Comparison of ENCODE assay signal across 8 mouse cellular contexts in genomic region chr11:69094697-69095429, GRCm38 (mm10). TPM values are rescaled to one million over a fixed set of nuclear protein-coding genes. Genes with fewer than 3 reads are reported as not detected.
DNase-seq lines count a peak whose midpoint lies in the region; ATAC-seq and TF ChIP-seq lines count a peak whose summit lies in the region.

Per1 (plus strand) TSS chr11:69095217.

- CTCF ChIA-PET in Patski (lab: Charles Lee), result interaction anchor here (1.0 to 2.3 kb wide), 9 partner anchors 15 to 162 kb away, joined by 3 to 5 read pairs (median 4); partner anchors contain the start of gene 9130213A22Rik

- H3K4me1 ChIP-seq in hindbrain, embryonic 13.5 days (replicated peaks), result peaks cover 76% of the 10 kb centered on the region

- TF ChIP-seq CTCF in Patski (IDR thresholded peaks at IDR 0.05), result no peak

- peaks cover 26% of the 10 kb centered on the region for H3K36me3 ChIP-seq in hindbrain, embryonic 13.5 days

- peak; percentile 60 for ATAC-seq in Patski
- ATAC-seq in hindbrain, embryonic 13.5 days (ENCODE audit: low FRiP score), result peak; percentile 92

- in situ Hi-C loops in Patski (cut with MboI; ENCODE audit: low pct_unique_long_range_greater_than_20kb), result loop anchor here (5.0 to 25.0 kb wide), 2 partner anchors 317 to 892 kb away; partner anchors contain the start of genes Ctdnep1, Elp5, Gabarap and Kdm6b

- H3K27ac ChIP-seq in hindbrain, embryonic 13.5 days, result peak within 1 kb of the TSS; percentile 82

- H3K9me3 ChIP-seq in hindbrain, embryonic 13.5 days, result no peaks in the 10 kb centered on the region

- under 1% methylated on average over 37 of the region's 37 CpGs for WGBS in hindbrain, embryonic 13.5 days

- H3K4me3 ChIP-seq in hindbrain, embryonic 13.5 days, result peak within 1 kb of the TSS; percentile 47

- POLR2A ChIA-PET in Patski (lab: Charles Lee), result interaction anchor here (0.5 to 1.5 kb wide), 6 partner anchors 16 to 37 kb away, joined by 3 to 4 read pairs (median 3); partner anchors contain the start of gene 9130213A22Rik

- peak; percentile 96 for DNase-seq in Patski (ENCODE audit: low read depth, low spot score)
- DNase-seq in cerebellum, postnatal 14 days, result peak; percentile 98 to 99
- DNase-seq in frontal cortex, postnatal 14 days (ENCODE audit: low spot score in 2 of 2), result peak; percentile 100
- peak; percentile 100 for DNase-seq in layer of hippocampus, postnatal 36 days
- DNase-seq in lung, postnatal 36 days, result peak; percentile 100
- peak; percentile 100 for DNase-seq in retina, postnatal 1 day
- DNase-seq in urinary bladder, adult 18-20 months (ENCODE audit: low spot score in 2 of 2), result peak; percentile 94 to 100

- H3K27me3 ChIP-seq in Patski, result no peaks in the 10 kb centered on the region
- 0 out of 2 replicates have a peak, but pooled peaks cover 2% of the 10 kb centered on the region for H3K27me3 ChIP-seq in hindbrain, embryonic 13.5 days

- H3K4me2 ChIP-seq in hindbrain, embryonic 13.5 days, result peak within 1 kb of the TSS; percentile 97

- H3K9ac ChIP-seq in hindbrain, embryonic 13.5 days, result peak within 1 kb of the TSS; percentile 72

RNA-seq across cellular contexts. Expression of gene Per1, which starts in this region (rescaled TPM):
- 10.8 TPM for polyA plus RNA-seq in Patski (2021)
- polyA plus RNA-seq in hindbrain, embryonic 13.5 days (2015; fragmentation: Nextera tagmentation; extraction: Ambion mirVana), result 7.4 and 9.4 TPM in 2 replicates
- total RNA-seq in layer of hippocampus, postnatal 36 days (2021), result 10 to 100 TPM; 78.2 to 92.8 TPM

Comparison
In these comparisons a context has a peak if more than half of its experiments do, and no peak if none do; other contexts are left out.
1. Peak in every context shown above with its lines: DNase-seq, ATAC-seq, H3K4me3 ChIP-seq and H3K27ac ChIP-seq.